Mouse (Mus musculus) liver, embryonic 16.5 days (tissue): ENCODE results near the gene Arhgef3. TPM values are rescaled to one million over a fixed set of nuclear protein-coding genes. Genes with fewer than 3 reads are reported as not detected.

Source experiments
- ATAC-seq: fragments of 200-750 bp; cut with Nextera tagmentation; 2 replicates; pipeline ENCODE4 v1.8.0; 2017; ENCODE audit warnings: low read depth, mild to moderate bottlenecking, moderate number of reproducible peaks, moderate library complexity
- H3K27ac ChIP-seq: fragments of 300-500 bp; sonication (generic); 2 replicates; pipeline ENCODE4 v1.5.1; 2014; ENCODE audit warnings: mild to moderate bottlenecking, low read length
- H3K27me3 ChIP-seq: fragments of 300-500 bp; sonication (generic); 2 replicates; pipeline ENCODE4 v1.6.1; 2014; ENCODE audit warnings: low read depth, low read length, mixed read lengths; ENCODE audit not compliant: control insufficient read depth, insufficient read depth
- H3K36me3 ChIP-seq: fragments of 300-500 bp; sonication (generic); 2 replicates; pipeline ENCODE4 v1.6.1; 2014; ENCODE audit warnings: mild to moderate bottlenecking; ENCODE audit not compliant: control insufficient read depth, insufficient read depth
- H3K4me1 ChIP-seq: fragments of 300-500 bp; sonication (generic); 2 replicates; pipeline ENCODE4 v1.6.1; 2014; ENCODE audit warnings: low read depth, low read length, mixed read lengths; ENCODE audit not compliant: control insufficient read depth
- H3K4me2 ChIP-seq: fragments of 300-500 bp; sonication (generic); 2 replicates; pipeline ENCODE4 v1.6.1; 2014; ENCODE audit warnings: low read depth, low read length, mixed read lengths
- H3K4me3 ChIP-seq: fragments of 300-500 bp; sonication (generic); 2 replicates; pipeline ENCODE4 v1.5.1; 2014; ENCODE audit warnings: low read depth, mild to moderate bottlenecking, low read length
- H3K9ac ChIP-seq: fragments of 300-500 bp; sonication (generic); 2 replicates; pipeline ENCODE4 v1.6.1; 2014; ENCODE audit warnings: low read depth, low read length
- H3K9me3 ChIP-seq: fragments of 300-500 bp; sonication (generic); replicated peaks from 2 replicates; pipeline ENCODE4 v1.6.1; 2016; ENCODE audit warnings: low read length; ENCODE audit not compliant: control insufficient read depth
- WGBS: fragments of 180-500 bp; shearing (Covaris S2); extraction: QIAGEN DNeasy Blood & Tissue Kit; methylation state at CpG from one replicate; pipeline ENCODE4 v1.1.7; 2014; ENCODE audit not compliant: insufficient replicate concordance; 5-methylcytosine and 5-hydroxymethylcytosine counted together
- polyA plus RNA-seq: library from polyadenylated mRNA; unstranded; fragments of >200 nt; fragmentation: Nextera tagmentation; extraction: Ambion mirVana; gene quantifications from 2 replicates; pipeline ENCODE4 v1.2.1, GENCODE M21; 2015

The Arhgef3 gene
- polyA plus RNA-seq, 1 experiment from 2014 or later: 12.5 TPM

- WGBS: 64% methylated on average over 10 of the region's 10 CpGs
- ATAC-seq: no peak
- no peak overlapping the region for H3K4me2 ChIP-seq
- H3K4me3 ChIP-seq: no peak overlapping the region
- no peaks in the 10 kb centered on the region for H3K27me3 ChIP-seq
- no peak overlapping the region for H3K9ac ChIP-seq
- peaks cover 5% of the 10 kb centered on the region; the same call in 1 of the 2 replicates for H3K4me1 ChIP-seq
- H3K9me3 ChIP-seq: no peaks in the 10 kb centered on the region
- no peak overlapping the region for H3K27ac ChIP-seq
- no peaks in the 10 kb centered on the region for H3K36me3 ChIP-seq
These were observed 252.5 kb downstream of the Arhgef3 start for GRCm38 (mm10) chr14:27367117-27367711.

GRCm38 (mm10) chr14:27368619-27369018, 253.9 kb downstream of the Arhgef3 start:
- Histone ChIP-seq H3K27me3 (no peaks in the 10 kb centered on the region), H3K9me3 (no peaks in the 10 kb centered on the region), H3K9ac (no peak overlapping the region), H3K27ac (no peak overlapping the region), H3K4me1 (peaks cover 5% of the 10 kb centered on the region; the same call in 1 of the 2 replicates), H3K4me2 (no peak overlapping the region), H3K4me3 (no peak overlapping the region), H3K36me3 (no peaks in the 10 kb centered on the region)
- peak; percentile 21; the same call in 1 of the 2 replicates for ATAC-seq
- 26% methylated on average over 4 of the region's 4 CpGs for WGBS

- no peaks in the 10 kb centered on the region for H3K9me3 ChIP-seq
- no peak overlapping the region for H3K27ac ChIP-seq
- no peak overlapping the region for H3K4me2 ChIP-seq
- WGBS: 61% methylated on average over 4 of the region's 4 CpGs
- H3K4me1 ChIP-seq: peaks cover 5% of the 10 kb centered on the region; the same call in 1 of the 2 replicates
- H3K9ac ChIP-seq: no peak overlapping the region
- no peaks in the 10 kb centered on the region for H3K36me3 ChIP-seq
- no peak overlapping the region for H3K4me3 ChIP-seq
- ATAC-seq: no peak
- no peaks in the 10 kb centered on the region for H3K27me3 ChIP-seq
These were observed 254.8 kb downstream of the Arhgef3 start for GRCm38 (mm10) chr14:27369503-27369902.

GRCm38 (mm10) chr14:27371669-27372076, 257.0 kb downstream of the Arhgef3 start:
- Histone ChIP-seq H3K4me1 (peaks cover 5% of the 10 kb centered on the region; the same call in 1 of the 2 replicates), H3K4me3 (no peak overlapping the region), H3K27ac (no peak overlapping the region), H3K9ac (no peak overlapping the region), H3K36me3 (no peaks in the 10 kb centered on the region), H3K27me3 (no peaks in the 10 kb centered on the region), H3K4me2 (no peak overlapping the region), H3K9me3 (no peaks in the 10 kb centered on the region)
- 61% methylated on average over 8 of the region's 8 CpGs for WGBS
- ATAC-seq: no peak

- 70% methylated on average over 5 of the region's 5 CpGs for WGBS
- Histone ChIP-seq H3K9ac (no peak overlapping the region), H3K27ac (no peak overlapping the region), H3K4me2 (no peak overlapping the region), H3K4me1 (peaks cover under 1% of the 10 kb centered on the region; the same call in 1 of the 2 replicates), H3K4me3 (no peak overlapping the region), H3K27me3 (no peaks in the 10 kb centered on the region), H3K9me3 (no peaks in the 10 kb centered on the region), H3K36me3 (no peaks in the 10 kb centered on the region)
- ATAC-seq: no peak
These were observed 258.8 kb downstream of the Arhgef3 start for GRCm38 (mm10) chr14:27373498-27373897.

- WGBS: 32% methylated on average over 5 of the region's 5 CpGs
- 0 out of 2 replicates have a peak, but pooled peaks have one; percentile 19 for ATAC-seq
- no peaks in the 10 kb centered on the region for H3K36me3 ChIP-seq
- no peak overlapping the region for H3K9ac ChIP-seq
- H3K4me3 ChIP-seq: no peak overlapping the region
- no peak overlapping the region for H3K27ac ChIP-seq
- no peak overlapping the region for H3K4me2 ChIP-seq
- peaks cover 2% of the 10 kb centered on the region; the same call in 1 of the 2 replicates for H3K4me1 ChIP-seq
- H3K27me3 ChIP-seq: no peaks in the 10 kb centered on the region
- no peaks in the 10 kb centered on the region for H3K9me3 ChIP-seq
These were observed 261.5 kb downstream of the Arhgef3 start for GRCm38 (mm10) chr14:27376115-27376648.

- Histone ChIP-seq H3K9ac (no peak overlapping the region), H3K4me2 (no peak overlapping the region), H3K9me3 (no peaks in the 10 kb centered on the region), H3K36me3 (no peaks in the 10 kb centered on the region), H3K4me1 (peaks cover 2% of the 10 kb centered on the region; the same call in 1 of the 2 replicates), H3K27me3 (no peaks in the 10 kb centered on the region), H3K27ac (no peak overlapping the region), H3K4me3 (no peak overlapping the region)
- WGBS: 67% methylated on average over 7 of the region's 7 CpGs
- ATAC-seq: no peak
These were observed 264.0 kb downstream of the Arhgef3 start for GRCm38 (mm10) chr14:27378669-27379068.

GRCm38 (mm10) chr14:27379404-27379803, 264.7 kb downstream of the Arhgef3 start:
- Histone ChIP-seq H3K9ac (no peak overlapping the region), H3K4me2 (peak overlapping the region; percentile 32; the same call in 1 of the 2 replicates), H3K4me1 (peaks cover 2% of the 10 kb centered on the region; the same call in 1 of the 2 replicates), H3K27me3 (no peaks in the 10 kb centered on the region), H3K9me3 (no peaks in the 10 kb centered on the region), H3K36me3 (no peaks in the 10 kb centered on the region), H3K4me3 (peak overlapping the region; percentile 40), H3K27ac (peak overlapping the region; percentile 9; the same call in 1 of the 2 replicates)
- no peak for ATAC-seq
- 17% methylated on average over 12 of the region's 12 CpGs for WGBS

GRCm38 (mm10) chr14:27381459-27381858, 266.8 kb downstream of the Arhgef3 start:
- H3K9me3 ChIP-seq: no peaks in the 10 kb centered on the region
- no peak overlapping the region for H3K9ac ChIP-seq
- no peak for ATAC-seq
- no peak overlapping the region for H3K4me3 ChIP-seq
- H3K36me3 ChIP-seq: no peaks in the 10 kb centered on the region; the same call in 1 of the 2 replicates
- no peaks in the 10 kb centered on the region for H3K27me3 ChIP-seq
- H3K4me1 ChIP-seq: peaks cover 2% of the 10 kb centered on the region; the same call in 1 of the 2 replicates
- whole genome bisulfite sequencing: 46% methylated on average over 7 of the region's 7 CpGs
- no peak overlapping the region for H3K27ac ChIP-seq
- H3K4me2 ChIP-seq: no peak overlapping the region
